11 mouse cellular contexts compared by ENCODE assay signal in genomic region chr6:127064815-127065214, GRCm38 (mm10). TPM values are rescaled to one million over a fixed set of nuclear protein-coding genes. Genes with fewer than 3 reads are reported as not detected.
A peak's percentile ranks its signal among the peaks of the same experiment; 100 is the strongest.
DNase-seq lines count a peak whose midpoint lies in the region; ATAC-seq lines count a peak whose summit lies in the region.
"Had no signal": no experiment of that assay in that cellular context is flagged by ENCODE, and none has a peak within 500 bp of the region (broad histone marks: within the 10 kb centered on the region; RNA-seq: fewer than 3 reads in every experiment).

No protein-coding gene starts in this region.

- ATAC-seq in heart, embryonic 13.5 days (ENCODE audit: extremely low read depth, insufficient number of reproducible peaks, low FRiP score, low TSS enrichment): peak; percentile 46; the same call in 1 of the 2 replicates
- no peak for ATAC-seq in liver, embryonic 13.5 days (ENCODE audit: low read depth)

- H3K4me2 ChIP-seq in heart, embryonic 13.5 days: peak overlapping the region; percentile 68
- H3K4me2 ChIP-seq in liver, embryonic 13.5 days: peak overlapping the region; percentile 24; the same call in 1 of the 2 replicates

- H3K4me3 ChIP-seq in heart, embryonic 13.5 days: peak overlapping the region; percentile 44
- H3K4me3 ChIP-seq in liver, embryonic 13.5 days (replicated peaks): no peak overlapping the region

- peaks cover 20% of the 10 kb centered on the region for H3K4me1 ChIP-seq in heart, embryonic 13.5 days
- H3K4me1 ChIP-seq in liver, embryonic 13.5 days (replicated peaks): no peaks in the 10 kb centered on the region

- no peak for DNase-seq in heart, adult 11 months
- DNase-seq in embryo, embryonic 10.5 days (ENCODE audit: low spot score): peak; percentile 42
- peak; percentile 15 for DNase-seq in heart, postnatal 4 days
- no peak for DNase-seq in liver, embryonic 13.5 days
- DNase-seq in layer of hippocampus, adult 9-11 months: no peak
- DNase-seq in spleen, postnatal 4 days (ENCODE audit: low spot score in 2 of 2): no peak
- DNase-seq in cerebellum, postnatal 25 days: no peak
- DNase-seq: cerebellum, postnatal 10 days; gastrocnemius, postnatal 25 days had no signal

- no peaks in the 10 kb centered on the region for H3K36me3 ChIP-seq in heart, embryonic 13.5 days
- H3K36me3 ChIP-seq in liver, embryonic 13.5 days: no peaks in the 10 kb centered on the region

- WGBS in heart, embryonic 13.5 days: 1% methylated on average over 14 of the region's 14 CpGs
- WGBS in liver, embryonic 13.5 days (ENCODE audit: insufficient replicate concordance): under 1% methylated on average over 14 of the region's 14 CpGs

- H3K9me3 ChIP-seq in heart, embryonic 13.5 days: no peaks in the 10 kb centered on the region
- no peaks in the 10 kb centered on the region for H3K9me3 ChIP-seq in liver, embryonic 13.5 days (replicated peaks)

- H3K27me3 ChIP-seq in heart, embryonic 13.5 days (replicated peaks): no peaks in the 10 kb centered on the region
- 0 out of 2 replicates have a peak, but pooled peaks cover 3% of the 10 kb centered on the region for H3K27me3 ChIP-seq in liver, embryonic 13.5 days

- H3K9ac ChIP-seq in heart, embryonic 13.5 days: peak overlapping the region; percentile 76
- H3K9ac ChIP-seq in liver, embryonic 13.5 days: no peak overlapping the region

- H3K27ac ChIP-seq in heart, embryonic 13.5 days (replicated peaks): peak overlapping the region; percentile 65
- H3K27ac ChIP-seq in liver, embryonic 13.5 days: no peak overlapping the region

RNA-seq across cellular contexts. Expression of gene Fgf23, which starts 7.9 kb away (rescaled TPM):
- polyA plus RNA-seq in heart, embryonic 13.5 days (2015; fragmentation: Nextera tagmentation; extraction: Ambion mirVana): 0.23 and 0.31 TPM in 2 replicates
- under 1 TPM in 1 of 2 experiments, not detected in 1; 0.14 TPM for total RNA-seq in heart, postnatal 4 days (2021)
- polyA plus RNA-seq in liver, embryonic 13.5 days (2015; fragmentation: Nextera tagmentation; extraction: Ambion mirVana): not detected in 2 replicates
- total RNA-seq: gastrocnemius, postnatal 25 days; liver, adult 2 months had no signal
- polyA plus RNA-seq: liver, adult 2 months had no signal

RNA-seq across cellular contexts. Expression of gene Tigar, which starts 44.5 kb away (rescaled TPM):
- 7.6 and 8.1 TPM in 2 replicates for polyA plus RNA-seq in heart, embryonic 13.5 days (2015; fragmentation: Nextera tagmentation; extraction: Ambion mirVana)
- total RNA-seq in heart, postnatal 4 days (2021): 10 to 100 TPM; 29.4 to 32.9 TPM
- 1.0 and 1.4 TPM in 2 replicates for polyA plus RNA-seq in liver, embryonic 13.5 days (2015; fragmentation: Nextera tagmentation; extraction: Ambion mirVana)

RNA-seq across cellular contexts. Expression of gene Fgf6, which starts 49.4 kb away (rescaled TPM):
- polyA plus RNA-seq in heart, embryonic 13.5 days (2015; fragmentation: Nextera tagmentation; extraction: Ambion mirVana): 0.17 TPM in 1 of 2 replicates, not detected in the other
- total RNA-seq in heart, postnatal 4 days (2021): under 1 TPM; 0.14 to 0.23 TPM
- 0.02 TPM in 1 of 2 replicates, not detected in the other for polyA plus RNA-seq in liver, embryonic 13.5 days (2015; fragmentation: Nextera tagmentation; extraction: Ambion mirVana)
- total RNA-seq: liver, adult 2 months had no signal
- polyA plus RNA-seq: liver, adult 2 months had no signal

Comparison
In these comparisons a context has a peak if more than half of its experiments do, and no peak if none do; other contexts are left out.
1. DNase-seq: peak in embryo, embryonic 10.5 days (single experiment) and heart, postnatal 4 days (single experiment); none in heart, adult 11 months (single experiment), liver, embryonic 13.5 days (single experiment), layer of hippocampus, adult 9-11 months (single experiment), spleen, postnatal 4 days (0 of 2) and cerebellum, postnatal 25 days (0 of 2).